Mouse (Mus musculus) right cerebral cortex, postnatal 25 days (tissue): ENCODE measurements around the gene Anxa11.
"Not testable (repeated sequence)": the region's sequence is repeated elsewhere in the genome, so short reads cannot be mapped to it uniquely, and the experiment has no call there.

ENCODE experiments used
- DNase-seq: peaks from one replicate; pipeline ENCODE4 v3.0.0; 2022

Gene Anxa11

GRCm38 (mm10) chr14:25841991-25842687 lies at the start of gene Anxa11:
Gene Anxa11, plus strand, starts transcription at chr14:25842156.
- DNase-seq: peak; percentile 72

- DNase-seq: no peak
These were observed 47.6 kb upstream of the Anxa11 start for GRCm38 (mm10) chr14:25794331-25794730.

- DNase-seq: no peak
These were observed 46.9 kb upstream of the Anxa11 start for GRCm38 (mm10) chr14:25795067-25795466.

GRCm38 (mm10) chr14:25795561-25796174 lies 46.3 kb upstream of the Anxa11 start:
- DNase-seq: peak; percentile 35

GRCm38 (mm10) chr14:25796619-25797018 lies 45.3 kb upstream of the Anxa11 start:
- no peak for DNase-seq

GRCm38 (mm10) chr14:25800166-25800960 lies 41.6 kb upstream of the Anxa11 start:
- peak; percentile 81 for DNase-seq

- DNase-seq: no peak
These were observed 39.4 kb upstream of the Anxa11 start for GRCm38 (mm10) chr14:25802511-25802910.

GRCm38 (mm10) chr14:25803246-25803809 lies 38.6 kb upstream of the Anxa11 start:
- no peak for DNase-seq

GRCm38 (mm10) chr14:25805871-25806270 lies 36.1 kb upstream of the Anxa11 start:
- DNase-seq: peak; percentile 18

GRCm38 (mm10) chr14:25806561-25806960 lies 35.4 kb upstream of the Anxa11 start:
- no peak for DNase-seq

- not testable (repeated sequence) for DNase-seq
These were observed 30.9 kb upstream of the Anxa11 start for GRCm38 (mm10) chr14:25811026-25811425.

GRCm38 (mm10) chr14:25814140-25814539 lies 27.8 kb upstream of the Anxa11 start:
- no peak for DNase-seq

GRCm38 (mm10) chr14:25816416-25816815 lies 25.5 kb upstream of the Anxa11 start:
- DNase-seq: peak; percentile 61

GRCm38 (mm10) chr14:25822584-25822983 lies 19.4 kb upstream of the Anxa11 start:
- DNase-seq: no peak

GRCm38 (mm10) chr14:25824995-25825394 lies 17.0 kb upstream of the Anxa11 start:
- no peak for DNase-seq

- no peak for DNase-seq
These were observed 15.9 kb upstream of the Anxa11 start for GRCm38 (mm10) chr14:25825880-25826626.

GRCm38 (mm10) chr14:25826866-25827265 lies 15.1 kb upstream of the Anxa11 start:
- DNase-seq: no peak

- DNase-seq: no peak
These were observed 10.6 kb upstream of the Anxa11 start for GRCm38 (mm10) chr14:25831332-25831731.

GRCm38 (mm10) chr14:25832301-25832700 lies 9.7 kb upstream of the Anxa11 start:
- DNase-seq: peak; percentile 58

GRCm38 (mm10) chr14:25838411-25838810 lies 3.5 kb upstream of the Anxa11 start:
- DNase-seq: no peak

GRCm38 (mm10) chr14:25839791-25840190 lies 2.2 kb upstream of the Anxa11 start:
- no peak for DNase-seq

- no peak for DNase-seq
These were observed 995 bp upstream of the Anxa11 start for GRCm38 (mm10) chr14:25840961-25841360.

GRCm38 (mm10) chr14:25841579-25841978 lies 377 bp upstream of the Anxa11 start:
- DNase-seq: no peak
